Mouse (Mus musculus): ENCODE results near the gene Gm17542.
"Not testable (repeated sequence)": the region's sequence is repeated elsewhere in the genome, so short reads cannot be mapped to it uniquely, and the experiment has no call there.

Gene Gm17542

DNA sequence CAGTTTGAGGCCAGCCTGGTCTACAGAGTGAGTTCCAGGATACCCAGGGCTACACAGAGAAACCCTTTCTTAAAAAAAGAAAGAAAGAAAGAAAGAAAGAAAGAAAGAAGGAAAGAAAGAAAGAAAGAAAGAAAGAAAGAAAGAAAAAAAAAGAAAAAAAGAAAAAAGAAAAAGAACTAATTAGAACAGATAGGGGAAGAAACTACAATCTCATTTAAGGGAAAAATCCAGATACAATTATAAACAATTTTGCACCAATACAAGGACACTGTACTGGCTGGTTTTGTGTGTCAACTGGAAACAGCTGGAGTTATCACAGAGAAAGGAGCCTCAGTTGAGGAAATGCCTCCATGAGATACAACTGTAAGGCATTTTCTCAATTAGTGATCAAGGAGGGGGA is at the start of gene Gm17542:
Gene Gm17542, minus strand, starts transcription at position 101 of the 400 bp plus-strand sequence.
- DNase-seq (ENCODE audit: low read depth, low spot score) = not testable (repeated sequence)

- no peak for DNase-seq (ENCODE audit: low read depth, low spot score)
Observed at GRCm38 (mm10) chr10:58739779-58740178, 21.8 kb upstream of the Gm17542 start.

GRCm38 (mm10) chr10:58738152-58738551 is 20.1 kb upstream of the Gm17542 start:
- no peak for DNase-seq (ENCODE audit: low read depth, low spot score)

- no peak for DNase-seq (ENCODE audit: low read depth, low spot score)
Observed at GRCm38 (mm10) chr10:58714789-58715148, 3.2 kb downstream of the Gm17542 start.

- no peak for DNase-seq (ENCODE audit: low read depth, low spot score)
Observed at GRCm38 (mm10) chr10:58713855-58714788, 3.9 kb downstream of the Gm17542 start.

DNA sequence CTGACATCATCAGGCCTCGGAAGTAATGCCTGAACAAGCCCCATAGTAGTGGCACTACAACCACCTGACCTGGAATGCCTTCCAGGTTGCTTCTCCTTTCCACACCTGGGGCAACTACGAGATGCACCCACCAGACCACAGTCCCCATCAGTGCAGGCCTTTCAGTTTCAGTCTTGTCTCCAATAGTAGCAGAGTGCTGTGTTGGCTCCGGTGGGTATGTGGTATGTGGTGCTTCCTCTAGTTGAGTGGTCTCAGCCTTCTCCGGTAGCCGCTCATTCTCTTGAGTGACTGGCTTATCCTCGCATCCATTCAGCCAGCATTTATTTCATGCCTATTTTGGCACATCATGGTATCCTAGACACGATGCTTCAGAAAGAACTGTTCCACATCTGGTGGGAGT is 4.8 kb downstream of the Gm17542 start:
- DNase-seq (ENCODE audit: low read depth, low spot score) = no peak

- DNase-seq (ENCODE audit: low read depth, low spot score) = no peak
Observed at GRCm38 (mm10) chr10:58709021-58709420, 9.0 kb downstream of the Gm17542 start.

DNA sequence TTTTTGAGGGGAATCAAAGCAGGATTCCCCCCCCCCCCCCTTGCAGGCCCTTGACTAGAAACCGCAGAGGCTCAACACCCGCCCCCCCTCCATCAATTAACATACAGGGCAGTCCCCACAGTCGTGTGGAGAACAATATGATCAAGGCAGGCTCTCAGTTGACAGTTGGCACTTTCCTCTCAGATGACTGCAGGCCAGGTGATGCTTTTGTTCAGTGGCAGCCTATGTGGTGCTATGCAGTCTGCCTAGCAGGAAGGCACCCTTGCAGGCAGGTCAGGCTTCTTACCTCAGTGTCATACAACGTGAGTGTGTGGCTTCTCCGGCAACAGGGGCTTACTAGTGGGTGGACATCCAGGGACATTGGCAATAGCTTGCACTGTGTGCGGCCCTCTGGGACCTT is 17.4 kb downstream of the Gm17542 start:
- no peak for DNase-seq (ENCODE audit: low read depth, low spot score)

- DNase-seq (ENCODE audit: low read depth, low spot score) = no peak
Observed at GRCm38 (mm10) chr10:58700160-58700559, 17.9 kb downstream of the Gm17542 start.

GRCm38 (mm10) chr10:58698955-58699354 is 19.1 kb downstream of the Gm17542 start:
- DNase-seq (ENCODE audit: low read depth, low spot score) = no peak

DNA sequence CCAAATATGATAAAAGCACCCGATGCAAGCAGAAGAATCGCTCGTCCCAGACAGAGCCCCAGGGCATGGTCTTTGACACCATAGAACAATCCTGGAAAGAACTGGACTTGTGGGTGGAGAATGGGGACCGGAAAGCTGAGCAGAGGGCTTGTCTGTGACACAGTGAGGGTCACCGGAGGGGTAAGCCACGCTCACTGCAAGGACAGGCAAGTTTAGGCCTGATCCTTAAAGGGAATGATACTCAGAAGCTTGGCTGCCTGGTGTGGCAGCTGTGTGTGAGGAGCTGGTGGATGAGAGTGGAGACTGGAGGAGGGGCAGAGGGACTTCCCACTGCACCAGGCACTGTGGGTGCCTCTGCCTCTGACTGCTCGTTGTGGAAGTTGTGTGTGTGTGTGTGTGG is 27.0 kb downstream of the Gm17542 start:
- no peak for DNase-seq (ENCODE audit: low read depth, low spot score)

DNA sequence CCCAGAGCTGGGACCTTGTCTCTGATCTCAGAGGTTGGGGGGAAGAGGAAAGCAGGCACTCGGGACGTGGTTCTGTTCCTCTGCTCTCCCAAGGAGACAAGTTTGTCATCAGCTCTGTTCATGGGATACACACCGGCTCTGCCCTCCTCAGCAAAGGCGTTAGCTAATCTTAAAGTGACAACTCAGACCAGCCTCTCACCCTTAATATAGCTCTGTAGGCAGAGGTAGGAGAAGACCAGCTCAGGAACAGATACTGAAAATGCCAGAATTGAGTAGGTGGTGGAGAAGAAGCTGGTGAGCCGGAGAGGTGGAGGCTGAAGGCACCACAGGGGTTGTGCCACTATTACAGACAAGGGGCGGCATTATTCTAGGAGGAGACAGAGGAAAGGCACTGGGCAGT is 38.7 kb downstream of the Gm17542 start:
- no peak for DNase-seq (ENCODE audit: low read depth, low spot score)

- DNase-seq (ENCODE audit: low read depth, low spot score) = peak; percentile 60
Observed at GRCm38 (mm10) chr10:58675533-58675932, 42.5 kb downstream of the Gm17542 start, which contains the start of gene Edar. Edar (minus strand) TSS chr10:58675654.

GRCm38 (mm10) chr10:58673278-58674061 is 44.5 kb downstream of the Gm17542 start:
- no peak for DNase-seq (ENCODE audit: low read depth, low spot score)

- no peak for DNase-seq (ENCODE audit: low read depth, low spot score)
Observed at GRCm38 (mm10) chr10:58672557-58673277, 45.3 kb downstream of the Gm17542 start.

GRCm38 (mm10) chr10:58663868-58664267 is 54.1 kb downstream of the Gm17542 start:
- peak; percentile 60 for DNase-seq (ENCODE audit: low read depth, low spot score)
